Mouse (Mus musculus): ENCODE data around the gene Efna5. TPM values are rescaled to one million over a fixed set of nuclear protein-coding genes. Genes with fewer than 3 reads are reported as not detected.
A peak's percentile ranks its signal among the peaks of the same experiment; 100 is the strongest.

Gene Efna5
- polyA plus RNA-seq, 1 experiment from 2014 or later: 34.6 TPM

DNA sequence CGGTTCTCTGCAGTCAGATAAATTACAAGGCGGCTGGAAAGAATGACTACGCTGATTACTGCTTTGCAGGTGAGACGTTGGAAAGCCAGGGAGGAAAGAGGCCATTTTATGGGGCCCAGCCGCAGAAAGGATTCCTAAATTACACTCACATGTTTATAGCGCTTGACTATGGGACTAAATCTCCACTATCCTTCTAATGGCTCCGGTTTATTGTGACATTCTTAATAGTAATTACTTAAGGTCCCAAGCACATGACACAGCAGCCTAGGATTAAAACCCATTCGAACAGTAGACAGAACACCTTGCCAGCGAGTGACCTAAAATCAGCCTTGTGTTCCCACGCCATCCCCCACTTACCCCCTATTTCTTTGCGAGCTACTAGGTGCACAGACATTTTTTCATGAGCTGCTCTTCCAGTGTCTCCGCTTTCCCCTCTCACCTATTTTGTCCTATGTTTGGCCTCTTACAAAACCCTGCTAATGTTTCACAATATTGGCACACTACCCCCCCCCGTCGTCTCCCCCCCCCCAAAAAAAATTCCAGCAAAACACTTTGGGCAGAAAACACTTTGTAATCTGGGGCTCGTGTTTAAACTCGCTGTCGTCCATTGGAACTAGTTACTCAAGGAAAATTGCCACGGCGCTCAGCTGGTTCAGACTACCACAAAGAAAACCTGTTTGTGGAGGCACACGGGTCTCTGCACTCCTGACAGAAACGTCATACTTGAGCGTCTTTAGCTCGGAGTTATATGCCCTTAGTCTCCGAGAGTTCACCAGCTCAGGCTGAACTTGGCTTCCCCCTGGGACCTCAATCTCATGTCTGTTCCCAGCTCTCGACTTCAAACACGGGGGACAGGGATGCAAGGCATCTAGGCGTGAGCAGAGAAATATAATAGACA lies 96.6 kb downstream of the Efna5 start:
- Histone ChIP-seq H3K27ac (peak overlapping the region; percentile 69), H3K27me3 (replicated peaks) (no peaks in the 10 kb centered on the region), H3K4me1 (peaks cover 29% of the 10 kb centered on the region), H3K36me3 (no peaks in the 10 kb centered on the region), H3K4me3 (replicated peaks) (peak overlapping the region; percentile 14; the same call in 1 of the 2 replicates), H3K9ac (no peak overlapping the region), H3K4me2 (peak overlapping the region; percentile 42), H3K9me3 (no peaks in the 10 kb centered on the region)
- no peak for ATAC-seq (ENCODE audit: insufficient read depth, low FRiP score, low read depth)
- WGBS: 40% methylated on average over 27 of the region's 27 CpGs

DNA sequence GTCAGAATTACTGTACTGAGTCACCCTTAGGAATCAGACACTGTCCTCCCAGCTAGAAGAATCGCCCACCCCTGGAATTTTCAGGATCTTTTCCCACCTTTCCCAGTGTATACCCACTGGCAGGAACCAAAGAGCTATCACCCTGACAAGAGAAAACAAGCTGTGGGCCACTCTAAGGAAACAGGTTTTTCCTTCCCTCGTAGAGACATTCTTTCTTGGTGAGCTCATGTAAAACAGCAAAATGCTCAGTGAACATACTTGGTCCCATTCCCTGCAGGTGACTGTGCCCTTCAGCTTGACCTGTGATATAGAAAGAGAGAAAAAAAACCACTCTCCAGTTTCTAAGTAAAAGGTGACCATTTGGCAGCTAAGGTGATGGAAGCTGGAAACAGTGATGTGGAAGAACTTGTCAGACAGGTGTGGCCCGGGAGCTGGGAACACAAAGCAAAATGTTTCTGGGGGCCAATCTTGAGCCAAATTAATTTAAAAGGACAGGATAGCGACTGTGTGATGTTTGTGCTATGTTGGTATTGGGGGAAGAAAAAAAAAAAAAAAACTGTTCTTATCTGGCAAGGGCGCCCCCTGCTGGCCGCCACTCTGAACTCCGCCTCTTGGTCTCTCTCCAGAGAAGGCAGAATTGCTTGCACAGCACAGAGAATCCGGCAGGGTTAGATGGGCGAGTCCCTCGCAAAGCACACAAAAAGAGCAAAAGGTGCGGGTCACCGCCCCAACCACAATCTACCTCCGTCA lies 97.4 kb downstream of the Efna5 start:
- Histone ChIP-seq H3K4me3 (replicated peaks) (peak overlapping the region; percentile 14; the same call in 1 of the 2 replicates), H3K36me3 (no peaks in the 10 kb centered on the region), H3K27ac (peak overlapping the region; percentile 69), H3K4me2 (peak overlapping the region; percentile 42), H3K9ac (no peak overlapping the region), H3K4me1 (peaks cover 20% of the 10 kb centered on the region), H3K9me3 (no peaks in the 10 kb centered on the region), H3K27me3 (replicated peaks) (no peaks in the 10 kb centered on the region)
- 24% methylated on average over 13 of the region's 13 CpGs for WGBS
- ATAC-seq (ENCODE audit: insufficient read depth, low FRiP score, low read depth): peak; percentile 90

DNA sequence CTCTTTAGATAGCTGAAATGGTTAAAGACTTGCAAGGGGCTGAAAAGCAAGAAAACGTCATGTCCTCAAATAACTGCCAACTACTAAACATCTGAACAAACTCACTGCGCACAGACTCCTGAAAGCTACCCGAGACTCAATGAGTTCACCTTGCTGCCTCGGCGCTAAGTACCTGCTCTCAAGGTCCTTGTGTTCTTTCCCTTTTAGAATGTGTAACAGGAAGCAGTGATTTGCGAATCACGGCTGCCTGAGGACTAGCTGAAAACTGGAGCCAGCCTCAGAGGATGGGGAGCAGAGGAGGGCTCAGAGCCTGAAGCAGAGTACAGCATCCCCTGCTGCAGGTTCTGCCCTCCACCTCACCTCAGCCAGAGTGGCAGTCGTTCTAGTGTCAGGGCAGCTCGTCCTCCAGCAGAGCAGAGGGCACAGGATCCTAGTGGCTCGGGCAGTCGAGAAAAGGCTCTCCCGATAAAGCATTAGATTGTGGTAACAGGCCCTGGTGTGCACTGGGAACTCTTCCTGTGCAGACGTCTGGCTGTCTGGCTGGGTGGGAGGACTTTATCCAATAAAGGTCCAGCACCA lies 98.2 kb downstream of the Efna5 start:
- H3K9ac ChIP-seq: no peak overlapping the region
- WGBS: 42% methylated on average over 13 of the region's 13 CpGs
- no peak for ATAC-seq (ENCODE audit: insufficient read depth, low FRiP score, low read depth)
- H3K4me3 ChIP-seq (replicated peaks): no peak overlapping the region
- no peaks in the 10 kb centered on the region for H3K9me3 ChIP-seq
- peak overlapping the region; percentile 69; the same call in 1 of the 2 replicates for H3K27ac ChIP-seq
- no peak overlapping the region for H3K4me2 ChIP-seq
- no peaks in the 10 kb centered on the region for H3K36me3 ChIP-seq
- peaks cover 22% of the 10 kb centered on the region for H3K4me1 ChIP-seq
- no peaks in the 10 kb centered on the region for H3K27me3 ChIP-seq (replicated peaks)

DNA sequence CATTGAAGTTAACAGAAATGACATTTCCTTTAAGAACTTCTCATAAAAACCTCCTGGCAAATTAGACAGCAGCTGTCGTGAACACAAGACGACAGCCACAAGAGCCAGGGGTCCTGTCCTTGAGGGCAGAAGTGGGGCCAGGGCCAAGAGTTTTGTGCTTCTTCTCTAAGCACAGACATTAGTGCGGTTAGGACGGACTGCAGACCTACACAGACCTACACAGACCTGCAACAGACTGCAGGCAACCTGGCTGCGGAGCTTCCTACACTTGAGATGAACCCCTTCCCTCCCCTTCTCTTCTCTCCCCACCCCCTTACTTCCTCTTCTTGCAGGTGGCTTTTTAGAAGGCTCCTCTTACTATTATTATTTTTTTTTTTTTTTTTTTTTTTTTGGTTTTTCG lies 100.0 kb downstream of the Efna5 start:
- H3K9me3 ChIP-seq: no peaks in the 10 kb centered on the region
- H3K36me3 ChIP-seq: no peaks in the 10 kb centered on the region
- 77% methylated on average over 5 of the region's 6 CpGs for WGBS
- no peak overlapping the region for H3K9ac ChIP-seq
- no peaks in the 10 kb centered on the region for H3K27me3 ChIP-seq (replicated peaks)
- ATAC-seq (ENCODE audit: insufficient read depth, low FRiP score, low read depth): no peak
- H3K4me1 ChIP-seq: peaks cover 29% of the 10 kb centered on the region
- no peak overlapping the region for H3K4me2 ChIP-seq
- H3K27ac ChIP-seq: no peak overlapping the region
- H3K4me3 ChIP-seq (replicated peaks): no peak overlapping the region

DNA sequence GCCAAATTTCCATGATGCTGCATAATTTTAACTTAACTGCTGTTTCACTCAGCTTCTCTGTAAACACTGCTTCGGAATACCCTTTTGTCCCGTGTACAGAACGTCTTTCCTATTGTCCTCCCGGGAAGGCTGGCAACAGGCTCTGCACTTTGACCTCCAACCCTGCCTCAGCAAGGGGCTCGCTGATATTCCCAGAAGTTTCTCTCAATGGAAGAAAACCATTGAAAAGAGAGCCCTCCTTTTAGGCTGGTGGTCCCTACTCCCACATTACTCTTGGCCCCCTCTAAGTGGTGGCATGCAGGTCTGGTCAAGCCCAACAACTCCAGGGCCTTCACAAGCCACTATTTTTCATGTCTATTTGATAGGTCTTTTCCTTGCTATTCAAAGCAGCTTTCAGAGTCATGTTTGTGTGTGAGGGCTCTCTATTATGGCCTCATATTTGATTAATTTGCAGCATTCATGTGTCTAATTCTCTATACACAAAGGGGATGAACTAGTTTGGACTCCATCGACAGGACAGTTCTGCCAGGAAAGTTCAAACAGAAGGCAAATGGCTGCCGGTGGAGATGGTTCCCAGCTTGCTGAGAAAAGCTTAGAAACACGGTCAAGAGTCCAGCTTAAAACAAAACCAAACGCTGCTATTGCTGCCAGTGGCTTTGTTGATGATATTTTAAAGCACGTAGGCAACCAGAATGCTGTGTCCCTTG lies 103.1 kb downstream of the Efna5 start:
- H3K27me3 ChIP-seq (replicated peaks): no peaks in the 10 kb centered on the region
- ATAC-seq (ENCODE audit: insufficient read depth, low FRiP score, low read depth): no peak
- peak overlapping the region; percentile 17; the same call in 1 of the 2 replicates for H3K4me2 ChIP-seq
- peaks cover 24% of the 10 kb centered on the region for H3K4me1 ChIP-seq
- no peaks in the 10 kb centered on the region for H3K9me3 ChIP-seq
- H3K4me3 ChIP-seq (replicated peaks): no peak overlapping the region
- no peaks in the 10 kb centered on the region for H3K36me3 ChIP-seq
- WGBS: 27% methylated on average over 10 of the region's 10 CpGs
- H3K27ac ChIP-seq: no peak overlapping the region
- H3K9ac ChIP-seq: no peak overlapping the region

DNA sequence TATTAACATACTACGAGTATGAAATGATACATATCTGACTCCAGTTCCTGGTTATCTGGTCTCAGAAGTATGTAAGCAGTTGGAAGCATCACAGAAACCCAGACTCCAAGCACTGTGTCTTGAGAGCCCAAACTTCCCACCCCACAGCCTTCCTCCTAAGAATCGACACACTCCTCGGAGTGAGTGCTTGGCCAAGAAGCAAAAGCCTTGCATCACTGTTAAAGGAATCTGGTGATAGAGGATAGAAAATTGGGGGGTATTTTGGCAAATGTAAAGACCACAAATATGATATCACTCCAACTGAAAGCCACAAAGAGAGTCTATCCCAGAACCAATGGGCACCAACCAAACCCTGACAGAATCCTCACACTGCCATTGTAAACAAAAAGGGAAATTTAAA lies 104.4 kb downstream of the Efna5 start:
- no peak for ATAC-seq (ENCODE audit: insufficient read depth, low FRiP score, low read depth)

DNA sequence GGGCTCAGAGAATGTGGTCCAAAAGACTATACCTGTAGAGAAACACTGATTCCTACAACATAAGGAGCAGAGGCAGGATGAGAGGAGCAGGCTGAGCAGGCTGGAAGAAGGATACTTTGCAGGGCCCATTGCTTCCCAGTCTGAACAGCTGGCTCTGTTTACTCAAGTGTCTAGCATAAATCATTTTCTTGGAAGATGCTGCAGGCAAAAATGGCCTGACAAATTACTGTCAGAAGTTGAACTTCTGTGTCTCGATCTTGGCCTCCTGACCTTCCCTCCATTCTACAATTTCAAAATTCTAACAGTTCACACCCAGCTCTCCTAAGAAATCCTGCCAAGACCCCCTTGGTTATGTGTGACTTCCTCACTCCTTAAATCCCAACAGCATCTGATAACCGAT lies 105.1 kb downstream of the Efna5 start:
- 16% methylated on average over 2 of the region's 2 CpGs for WGBS
- ATAC-seq (ENCODE audit: insufficient read depth, low FRiP score, low read depth): peak; percentile 47; the same call in 1 of the 2 replicates

More for the DNA sequence above, 104.4 kb downstream of the Efna5 start:
- Histone ChIP-seq H3K4me3 (replicated peaks) (no peak overlapping the region), H3K36me3 (no peaks in the 10 kb centered on the region), H3K27ac (peak overlapping the region; percentile 17; the same call in 1 of the 2 replicates), H3K9ac (no peak overlapping the region), H3K27me3 (replicated peaks) (no peaks in the 10 kb centered on the region), H3K9me3 (no peaks in the 10 kb centered on the region), H3K4me1 (peaks cover 22% of the 10 kb centered on the region), H3K4me2 (no peak overlapping the region)
- 39% methylated on average over 3 of the region's 3 CpGs for WGBS

DNA sequence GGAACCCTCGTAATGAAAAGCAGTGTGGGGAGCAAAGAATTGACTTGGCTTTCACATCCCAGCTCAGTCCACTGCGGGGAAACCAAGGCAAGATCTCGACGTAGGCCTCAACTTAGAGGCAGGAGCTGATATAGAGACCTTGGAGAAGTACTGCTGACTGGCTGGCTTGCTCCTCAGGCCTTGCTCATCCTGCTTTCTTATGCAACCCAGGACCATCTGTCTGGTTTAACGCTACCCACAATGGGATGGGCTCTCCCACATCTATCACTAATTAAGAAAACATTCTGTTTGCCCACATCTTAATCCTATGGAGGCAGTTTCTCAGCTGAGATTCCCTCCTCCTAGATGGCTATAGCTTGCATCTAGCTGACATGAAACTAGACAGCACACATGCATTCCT lies 105.7 kb downstream of the Efna5 start:
- Histone ChIP-seq H3K9me3 (no peaks in the 10 kb centered on the region), H3K4me3 (replicated peaks) (no peak overlapping the region), H3K9ac (no peak overlapping the region), H3K27me3 (replicated peaks) (no peaks in the 10 kb centered on the region), H3K27ac (peak overlapping the region; percentile 38; the same call in 1 of the 2 replicates), H3K4me2 (no peak overlapping the region), H3K36me3 (no peaks in the 10 kb centered on the region), H3K4me1 (peaks cover 22% of the 10 kb centered on the region)
- WGBS: 72% methylated on average over 5 of the region's 5 CpGs
- ATAC-seq (ENCODE audit: insufficient read depth, low FRiP score, low read depth): no peak

More for the DNA sequence above, 105.1 kb downstream of the Efna5 start:
- Histone ChIP-seq H3K4me2 (no peak overlapping the region), H3K4me1 (peaks cover 22% of the 10 kb centered on the region), H3K27me3 (replicated peaks) (no peaks in the 10 kb centered on the region), H3K9ac (no peak overlapping the region), H3K4me3 (replicated peaks) (no peak overlapping the region), H3K9me3 (no peaks in the 10 kb centered on the region), H3K27ac (peak overlapping the region; percentile 38; the same call in 1 of the 2 replicates), H3K36me3 (no peaks in the 10 kb centered on the region)

DNA sequence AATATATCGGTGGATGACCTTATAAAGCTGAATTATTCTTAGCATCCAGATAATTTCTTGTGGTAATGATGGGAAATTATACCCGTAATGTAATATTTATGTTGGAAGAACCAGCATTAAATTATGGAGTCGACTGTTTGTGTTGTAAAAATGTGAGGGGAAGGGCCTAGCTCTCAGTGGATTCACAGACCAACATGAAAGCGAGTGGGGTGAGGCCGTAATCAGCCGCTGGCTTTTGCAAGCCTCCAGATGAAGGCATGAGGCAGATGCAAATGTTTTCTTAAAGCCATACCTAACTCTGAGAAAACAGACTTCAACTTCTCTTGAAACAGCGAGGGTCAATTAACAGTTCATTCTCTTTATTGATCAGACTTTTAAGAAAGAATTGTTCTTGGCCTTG lies 106.4 kb downstream of the Efna5 start:
- no peaks in the 10 kb centered on the region for H3K9me3 ChIP-seq
- no peak for ATAC-seq (ENCODE audit: insufficient read depth, low FRiP score, low read depth)
- WGBS: 74% methylated on average over 7 of the region's 7 CpGs
- H3K27ac ChIP-seq: no peak overlapping the region
- H3K36me3 ChIP-seq: no peaks in the 10 kb centered on the region
- H3K4me2 ChIP-seq: no peak overlapping the region
- no peak overlapping the region for H3K4me3 ChIP-seq (replicated peaks)
- H3K27me3 ChIP-seq (replicated peaks): no peaks in the 10 kb centered on the region
- no peak overlapping the region for H3K9ac ChIP-seq
- H3K4me1 ChIP-seq: peaks cover 22% of the 10 kb centered on the region

DNA sequence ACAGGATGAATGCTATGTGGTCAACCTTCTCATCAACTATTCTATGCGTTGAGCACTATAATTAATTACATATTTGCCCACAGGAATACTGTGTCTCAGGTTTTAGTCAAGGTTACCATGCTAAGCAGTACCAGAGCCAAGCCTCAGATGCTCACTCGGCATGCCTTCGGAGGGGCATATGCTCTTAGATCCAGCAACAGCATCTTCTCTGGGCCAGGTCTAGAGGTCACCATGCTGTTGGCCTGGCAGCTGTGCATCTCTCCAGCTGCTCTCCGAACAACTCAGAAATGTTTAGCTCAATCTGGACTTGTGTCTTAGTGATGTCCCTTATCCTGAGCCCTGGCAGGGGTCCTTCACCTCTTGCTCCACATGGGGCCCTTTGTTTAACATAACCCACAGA lies 114.4 kb downstream of the Efna5 start:
- no peaks in the 10 kb centered on the region for H3K4me1 ChIP-seq
- no peak overlapping the region for H3K4me2 ChIP-seq
- H3K9me3 ChIP-seq: no peaks in the 10 kb centered on the region
- no peak overlapping the region for H3K27ac ChIP-seq
- WGBS: 62% methylated on average over 4 of the region's 4 CpGs
- no peak overlapping the region for H3K4me3 ChIP-seq (replicated peaks)
- H3K36me3 ChIP-seq: no peaks in the 10 kb centered on the region
- no peaks in the 10 kb centered on the region for H3K27me3 ChIP-seq (replicated peaks)
- no peak overlapping the region for H3K9ac ChIP-seq
- no peak for ATAC-seq (ENCODE audit: insufficient read depth, low FRiP score, low read depth)

DNA sequence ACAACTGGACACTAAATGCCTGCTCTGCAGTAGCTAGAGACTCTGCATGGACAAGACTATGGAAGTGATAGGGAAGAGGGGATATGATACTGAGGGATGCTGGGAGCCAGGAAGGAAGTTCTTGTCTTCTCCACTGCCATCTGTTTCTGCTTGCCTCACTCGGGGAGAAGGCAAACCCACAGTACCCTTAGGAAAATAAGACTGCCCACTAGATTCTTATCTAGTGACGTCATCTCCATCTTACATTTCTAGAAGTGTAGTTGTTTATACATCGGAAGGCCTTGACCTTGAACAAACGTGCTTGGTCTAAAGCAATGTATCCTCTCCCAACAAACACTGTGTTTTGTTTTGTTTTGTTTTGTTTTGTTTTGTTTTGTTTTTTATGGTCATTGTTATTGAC lies 116.0 kb downstream of the Efna5 start:
- Histone ChIP-seq H3K4me2 (no peak overlapping the region), H3K36me3 (no peaks in the 10 kb centered on the region), H3K9ac (no peak overlapping the region), H3K4me3 (replicated peaks) (no peak overlapping the region), H3K4me1 (no peaks in the 10 kb centered on the region), H3K27me3 (replicated peaks) (no peaks in the 10 kb centered on the region), H3K27ac (no peak overlapping the region), H3K9me3 (no peaks in the 10 kb centered on the region)
- 48% methylated on average over 4 of the region's 4 CpGs for WGBS
- no peak for ATAC-seq (ENCODE audit: insufficient read depth, low FRiP score, low read depth)
